9 mouse cellular contexts compared by ENCODE assay signal in genomic region chr5:150457165-150457903, GRCm38 (mm10).
DNase-seq lines count a peak whose midpoint lies in the region; ATAC-seq and TF ChIP-seq lines count a peak whose summit lies in the region.
"Had no signal": no experiment of that assay in that cellular context is flagged by ENCODE, and none has a peak within 500 bp of the region (broad histone marks: within the 10 kb centered on the region; RNA-seq: fewer than 3 reads in every experiment).

No protein-coding gene starts in this region.

- DNase-seq in embryonic facial prominence, embryonic 10.5 days (ENCODE audit: low spot score), result no peak
- peak; percentile 48 for DNase-seq in lung, embryonic 14.5 days
- DNase-seq in liver, postnatal 0 days, result no peak

- peaks cover 3% of the 10 kb centered on the region; the same call in 1 of the 2 replicates for H3K36me3 ChIP-seq in embryonic facial prominence, embryonic 12.5 days
- H3K36me3 ChIP-seq in embryonic facial prominence, embryonic 10.5 days (replicated peaks), result peaks cover 24% of the 10 kb centered on the region
- H3K36me3 ChIP-seq in intestine, postnatal 0 days (ENCODE audit: control insufficient read depth, insufficient read depth), result no peaks in the 10 kb centered on the region; the same call in 1 of the 2 replicates
- 0 out of 2 replicates have a peak, but pooled peaks cover 2% of the 10 kb centered on the region for H3K36me3 ChIP-seq in lung, embryonic 14.5 days (ENCODE audit: insufficient read depth)
- H3K36me3 ChIP-seq in liver, postnatal 0 days (replicated peaks; ENCODE audit: insufficient read depth, low read length), result peaks cover 27% of the 10 kb centered on the region

- H3K27ac ChIP-seq in embryonic facial prominence, embryonic 12.5 days, result no peak overlapping the region
- H3K27ac ChIP-seq in embryonic facial prominence, embryonic 10.5 days (replicated peaks), result no peak overlapping the region
- H3K27ac ChIP-seq in brown adipose tissue, adult 24 weeks (replicated peaks; ENCODE audit: low read depth, low read length), result peak overlapping the region; percentile 86
- peak overlapping the region; percentile 51 for H3K27ac ChIP-seq in intestine, postnatal 0 days (ENCODE audit: low read depth, low read length)
- peak overlapping the region; percentile 78 for H3K27ac ChIP-seq in lung, embryonic 14.5 days (ENCODE audit: low read depth)
- no peak overlapping the region for H3K27ac ChIP-seq in liver, postnatal 0 days (ENCODE audit: low read depth)
- H3K27ac ChIP-seq: liver, embryonic 12.5 days had no signal

- H3K9me3 ChIP-seq in embryonic facial prominence, embryonic 12.5 days, result 0 out of 2 replicates have a peak, but pooled peaks cover 4% of the 10 kb centered on the region
- peaks cover 17% of the 10 kb centered on the region; the same call in 1 of the 2 replicates for H3K9me3 ChIP-seq in embryonic facial prominence, embryonic 10.5 days
- H3K9me3 ChIP-seq in intestine, postnatal 0 days (ENCODE audit: control insufficient read depth), result no peaks in the 10 kb centered on the region
- H3K9me3 ChIP-seq in lung, embryonic 14.5 days (ENCODE audit: low read depth, low read length), result peaks cover 5% of the 10 kb centered on the region; the same call in 1 of the 2 replicates
- peaks cover 4% of the 10 kb centered on the region for H3K9me3 ChIP-seq in liver, postnatal 0 days (ENCODE audit: low read length)

- ATAC-seq in embryonic facial prominence, embryonic 12.5 days (ENCODE audit: insufficient number of reproducible peaks, insufficient read depth, low FRiP score, low TSS enrichment), result no peak
- no peak for ATAC-seq in intestine, postnatal 0 days
- peak; percentile 40; the same call in 1 of the 2 replicates for ATAC-seq in lung, embryonic 14.5 days (ENCODE audit: insufficient read depth)
- no peak for ATAC-seq in liver, postnatal 0 days
- no peak for ATAC-seq in erythroblast, adult 5-6 weeks (replicated peaks; ENCODE audit: low FRiP score, poor library complexity, severe bottlenecking)
- no peak for ATAC-seq in activated CD4-positive, CD25-positive, alpha-beta regulatory T cell, adult 4 months
- ATAC-seq: liver, embryonic 12.5 days had no signal

- no peaks in the 10 kb centered on the region for H3K27me3 ChIP-seq in embryonic facial prominence, embryonic 12.5 days
- no peaks in the 10 kb centered on the region for H3K27me3 ChIP-seq in embryonic facial prominence, embryonic 10.5 days (replicated peaks; ENCODE audit: low read depth, poor library complexity, severe bottlenecking)
- H3K27me3 ChIP-seq in intestine, postnatal 0 days (replicated peaks; ENCODE audit: control insufficient read depth, insufficient read depth, low read length), result no peaks in the 10 kb centered on the region
- no peaks in the 10 kb centered on the region for H3K27me3 ChIP-seq in lung, embryonic 14.5 days (ENCODE audit: insufficient read depth, low read length)
- H3K27me3 ChIP-seq in liver, postnatal 0 days (ENCODE audit: insufficient read depth, low read length), result no peaks in the 10 kb centered on the region
- H3K27me3 ChIP-seq: liver, embryonic 12.5 days had no signal

- H3K9ac ChIP-seq in embryonic facial prominence, embryonic 12.5 days, result no peak overlapping the region
- H3K9ac ChIP-seq in intestine, postnatal 0 days (ENCODE audit: low read depth, low read length), result no peak overlapping the region
- H3K9ac ChIP-seq in lung, embryonic 14.5 days, result no peak overlapping the region
- no peak overlapping the region for H3K9ac ChIP-seq in liver, postnatal 0 days (replicated peaks)
- H3K9ac ChIP-seq: liver, embryonic 12.5 days had no signal

- H3K4me2 ChIP-seq in embryonic facial prominence, embryonic 12.5 days (replicated peaks), result peak overlapping the region; percentile 18; the same call in 1 of the 2 replicates
- H3K4me2 ChIP-seq in intestine, postnatal 0 days (replicated peaks; ENCODE audit: low read depth), result peak overlapping the region; percentile 13; the same call in 1 of the 2 replicates
- H3K4me2 ChIP-seq in lung, embryonic 14.5 days, result peak overlapping the region; percentile 51
- no peak overlapping the region for H3K4me2 ChIP-seq in liver, postnatal 0 days (ENCODE audit: low read depth, low read length)
- H3K4me2 ChIP-seq: liver, embryonic 12.5 days had no signal

- peaks cover 10% of the 10 kb centered on the region; the same call in 1 of the 2 replicates for H3K4me1 ChIP-seq in embryonic facial prominence, embryonic 12.5 days
- H3K4me1 ChIP-seq in embryonic facial prominence, embryonic 10.5 days, result peaks cover 12% of the 10 kb centered on the region
- peaks cover 5% of the 10 kb centered on the region for H3K4me1 ChIP-seq in brown adipose tissue, adult 24 weeks (ENCODE audit: control insufficient read depth, insufficient read depth, insufficient read length, low read length)
- H3K4me1 ChIP-seq in intestine, postnatal 0 days (replicated peaks; ENCODE audit: control insufficient read depth, insufficient read depth, low read length), result no peaks in the 10 kb centered on the region
- no peaks in the 10 kb centered on the region for H3K4me1 ChIP-seq in lung, embryonic 14.5 days (ENCODE audit: insufficient read depth)
- H3K4me1 ChIP-seq in liver, postnatal 0 days (ENCODE audit: insufficient read depth), result no peaks in the 10 kb centered on the region
- H3K4me1 ChIP-seq: liver, embryonic 12.5 days had no signal

- no peak overlapping the region for H3K4me3 ChIP-seq in embryonic facial prominence, embryonic 12.5 days
- no peak overlapping the region for H3K4me3 ChIP-seq in embryonic facial prominence, embryonic 10.5 days
- peak overlapping the region; percentile 50 for H3K4me3 ChIP-seq in brown adipose tissue, adult 24 weeks (ENCODE audit: insufficient read depth, low read depth, low read length)
- H3K4me3 ChIP-seq in intestine, postnatal 0 days (ENCODE audit: low read depth, low read length), result peak overlapping the region; percentile 9; the same call in 1 of the 2 replicates
- H3K4me3 ChIP-seq in lung, embryonic 14.5 days (ENCODE audit: low read depth, low read length), result 0 out of 2 replicates have a peak overlapping the region, but pooled peaks have one; percentile 0
- no peak overlapping the region for H3K4me3 ChIP-seq in liver, postnatal 0 days (ENCODE audit: low read depth, low read length)
- H3K4me3 ChIP-seq: liver, embryonic 12.5 days had no signal

- 85% methylated on average over 17 of the region's 17 CpGs for WGBS in embryonic facial prominence, embryonic 12.5 days
- 89% methylated on average over 17 of the region's 17 CpGs for WGBS in embryonic facial prominence, embryonic 10.5 days
- WGBS in intestine, postnatal 0 days, result 71% methylated on average over 17 of the region's 17 CpGs
- 52% methylated on average over 17 of the region's 17 CpGs for WGBS in lung, embryonic 14.5 days
- 79% methylated on average over 17 of the region's 17 CpGs for WGBS in liver, postnatal 0 days (ENCODE audit: insufficient replicate concordance)

- no peak for TF ChIP-seq EP300 in liver, postnatal 0 days (IDR thresholded peaks at IDR 0.05; ENCODE audit: low read depth)

- TF ChIP-seq CTCF in intestine, postnatal 0 days (IDR thresholded peaks at IDR 0.05; ENCODE audit: low read depth), result no peak
- TF ChIP-seq CTCF in lung, embryonic 14.5 days (IDR thresholded peaks at IDR 0.05; ENCODE audit: low read depth), result no peak
- no peak for TF ChIP-seq CTCF in liver, postnatal 0 days (IDR thresholded peaks at IDR 0.05; ENCODE audit: low read depth)

Comparison
In these comparisons a context has a peak if more than half of its experiments do, and no peak if none do; other contexts are left out.
1. H3K27ac ChIP-seq: peak in brown adipose tissue, adult 24 weeks (single experiment), intestine, postnatal 0 days (single experiment) and lung, embryonic 14.5 days (single experiment); none in embryonic facial prominence, embryonic 12.5 days (single experiment), embryonic facial prominence, embryonic 10.5 days (single experiment) and liver, postnatal 0 days (single experiment).
2. H3K4me3 ChIP-seq: peak in brown adipose tissue, adult 24 weeks (single experiment), intestine, postnatal 0 days (single experiment) and lung, embryonic 14.5 days (single experiment); none in embryonic facial prominence, embryonic 12.5 days (single experiment), embryonic facial prominence, embryonic 10.5 days (single experiment) and liver, postnatal 0 days (single experiment).